Mouse (Mus musculus): ENCODE measurements at regions not wholly inside any gene's neighbourhood (a gene's known extent, or its start where the extent isn't known, plus 50 kb on each side); places are given as distances from the start of the nearest gene placed in this dataset.
A peak's percentile ranks its signal among the peaks of the same experiment; 100 is the strongest.

GRCm38 (mm10) chr14:90821309-90821708, 2350.1 kb upstream of the Pcdh20 start:
- Histone ChIP-seq H3K4me3 (replicated peaks; ENCODE audit: low read depth, low read length) (no peak overlapping the region), H3K4me2 (ENCODE audit: low read length) (no peak overlapping the region), H3K36me3 (ENCODE audit: insufficient read depth, low read length) (no peaks in the 10 kb centered on the region), H3K4me1 (replicated peaks; ENCODE audit: insufficient read depth, low read length) (no peaks in the 10 kb centered on the region), H3K27me3 (ENCODE audit: insufficient read depth, low read length) (no peaks in the 10 kb centered on the region), H3K9ac (ENCODE audit: low read depth, low read length) (no peak overlapping the region), H3K9me3 (replicated peaks; ENCODE audit: low read length) (no peaks in the 10 kb centered on the region), H3K27ac (no peak overlapping the region)
- no peak for DNase-seq (ENCODE audit: low spot score)
- 66% methylated on average over 2 of the region's 2 CpGs for WGBS
- no peak for TF ChIP-seq CTCF (IDR thresholded peaks at IDR 0.05; ENCODE audit: low read depth)
- no peak; the same call in 1 of the 2 replicates for ATAC-seq (replicated peaks; ENCODE audit: low FRiP score, low read depth)

- DNase-seq (ENCODE audit: low spot score) = no peak
- no peaks in the 10 kb centered on the region for H3K27me3 ChIP-seq (ENCODE audit: insufficient read depth, low read length)
- no peak overlapping the region for H3K27ac ChIP-seq
- TF ChIP-seq CTCF (IDR thresholded peaks at IDR 0.05; ENCODE audit: low read depth) = no peak
- H3K9me3 ChIP-seq (replicated peaks; ENCODE audit: low read length) = no peaks in the 10 kb centered on the region
- ATAC-seq (replicated peaks; ENCODE audit: low FRiP score, low read depth) = no peak
- no peak overlapping the region for H3K4me3 ChIP-seq (replicated peaks; ENCODE audit: low read depth, low read length)
- no peak overlapping the region for H3K9ac ChIP-seq (ENCODE audit: low read depth, low read length)
- no peaks in the 10 kb centered on the region for H3K4me1 ChIP-seq (replicated peaks; ENCODE audit: insufficient read depth, low read length)
- H3K36me3 ChIP-seq (ENCODE audit: insufficient read depth, low read length) = no peaks in the 10 kb centered on the region
- H3K4me2 ChIP-seq (ENCODE audit: low read length) = no peak overlapping the region
These were observed 2339.0 kb upstream of the Pcdh20 start for GRCm38 (mm10) chr14:90810223-90810622.

GRCm38 (mm10) chr14:90789718-90790496, 2318.7 kb upstream of the Pcdh20 start:
- ATAC-seq (replicated peaks; ENCODE audit: low FRiP score, low read depth) = no peak
- Histone ChIP-seq H3K27me3 (ENCODE audit: insufficient read depth, low read length) (no peaks in the 10 kb centered on the region), H3K27ac (no peak overlapping the region), H3K4me2 (ENCODE audit: low read length) (no peak overlapping the region), H3K36me3 (ENCODE audit: insufficient read depth, low read length) (no peaks in the 10 kb centered on the region), H3K4me1 (replicated peaks; ENCODE audit: insufficient read depth, low read length) (no peaks in the 10 kb centered on the region), H3K4me3 (replicated peaks; ENCODE audit: low read depth, low read length) (no peak overlapping the region), H3K9me3 (replicated peaks; ENCODE audit: low read length) (no peaks in the 10 kb centered on the region), H3K9ac (ENCODE audit: low read depth, low read length) (no peak overlapping the region)
- 50% methylated on average over 5 of the region's 5 CpGs for WGBS
- TF ChIP-seq CTCF (IDR thresholded peaks at IDR 0.05; ENCODE audit: low read depth) = no peak
- peak; percentile 43 for DNase-seq (ENCODE audit: low spot score)
